Mouse (Mus musculus): Measurements from ENCODE around the gene Tmem63b. TPM values are rescaled to one million over a fixed set of nuclear protein-coding genes. Genes with fewer than 3 reads are reported as not detected.
A peak's percentile ranks its signal among the peaks of the same experiment; 100 is the strongest.
"Not testable (repeated sequence)": the region's sequence is repeated elsewhere in the genome, so short reads cannot be mapped to it uniquely, and the experiment has no call there.

Tmem63b gene
- total RNA-seq, 4 experiments from 2014 or later = 91.5 to 96.4 (median 93.2) TPM

DNA sequence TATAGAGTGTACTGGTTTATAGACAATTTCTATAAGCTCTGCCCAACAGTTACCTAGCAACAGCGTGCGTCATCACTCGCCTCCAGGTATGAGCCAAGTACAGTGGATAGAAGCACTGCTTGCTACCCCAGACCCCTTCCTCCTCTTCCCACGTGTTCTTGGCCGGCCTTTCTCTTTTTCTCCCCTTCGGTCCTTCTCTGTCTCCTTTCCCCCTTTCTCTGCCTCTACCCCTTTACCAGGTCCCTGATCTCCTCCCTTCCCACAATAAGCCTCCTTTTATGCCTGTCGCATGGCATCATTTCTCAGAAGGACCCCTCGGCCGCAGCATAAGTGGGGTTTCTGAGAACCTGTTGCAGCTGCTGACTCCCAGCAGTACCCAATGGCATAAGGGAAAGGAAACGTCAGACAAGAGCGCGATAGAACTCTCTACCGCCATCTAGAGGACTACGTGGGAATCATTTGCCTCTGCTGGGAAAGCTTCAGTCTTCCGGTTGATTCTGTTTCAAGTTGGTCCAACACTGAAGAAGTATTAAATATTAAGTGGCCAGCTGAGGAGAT lies 60.0 kb downstream of the Tmem63b start:
- peak; percentile 81 for DNase-seq (ENCODE audit: low spot score)

DNA sequence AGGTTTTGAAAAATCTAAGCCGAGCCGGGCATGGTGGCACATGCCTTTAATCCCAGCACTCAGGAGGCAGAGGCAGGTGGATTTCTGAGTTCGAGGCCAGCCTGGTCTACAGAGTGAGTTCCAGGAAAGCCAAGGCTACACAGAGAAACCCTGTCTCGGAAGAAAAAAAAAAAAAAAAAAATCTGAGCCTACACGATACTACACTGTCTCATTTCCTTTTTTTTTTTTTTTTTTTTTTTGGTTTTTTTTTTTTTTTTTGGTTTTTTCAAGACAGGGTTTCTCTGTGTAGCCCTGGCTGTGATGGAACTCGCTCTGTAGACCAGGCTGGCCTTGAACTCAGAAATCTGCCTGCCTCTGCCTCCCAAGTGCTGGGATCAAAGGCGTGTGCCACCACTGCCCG lies 63.3 kb downstream of the Tmem63b start:
- DNase-seq (ENCODE audit: low spot score) = not testable (repeated sequence)

DNA sequence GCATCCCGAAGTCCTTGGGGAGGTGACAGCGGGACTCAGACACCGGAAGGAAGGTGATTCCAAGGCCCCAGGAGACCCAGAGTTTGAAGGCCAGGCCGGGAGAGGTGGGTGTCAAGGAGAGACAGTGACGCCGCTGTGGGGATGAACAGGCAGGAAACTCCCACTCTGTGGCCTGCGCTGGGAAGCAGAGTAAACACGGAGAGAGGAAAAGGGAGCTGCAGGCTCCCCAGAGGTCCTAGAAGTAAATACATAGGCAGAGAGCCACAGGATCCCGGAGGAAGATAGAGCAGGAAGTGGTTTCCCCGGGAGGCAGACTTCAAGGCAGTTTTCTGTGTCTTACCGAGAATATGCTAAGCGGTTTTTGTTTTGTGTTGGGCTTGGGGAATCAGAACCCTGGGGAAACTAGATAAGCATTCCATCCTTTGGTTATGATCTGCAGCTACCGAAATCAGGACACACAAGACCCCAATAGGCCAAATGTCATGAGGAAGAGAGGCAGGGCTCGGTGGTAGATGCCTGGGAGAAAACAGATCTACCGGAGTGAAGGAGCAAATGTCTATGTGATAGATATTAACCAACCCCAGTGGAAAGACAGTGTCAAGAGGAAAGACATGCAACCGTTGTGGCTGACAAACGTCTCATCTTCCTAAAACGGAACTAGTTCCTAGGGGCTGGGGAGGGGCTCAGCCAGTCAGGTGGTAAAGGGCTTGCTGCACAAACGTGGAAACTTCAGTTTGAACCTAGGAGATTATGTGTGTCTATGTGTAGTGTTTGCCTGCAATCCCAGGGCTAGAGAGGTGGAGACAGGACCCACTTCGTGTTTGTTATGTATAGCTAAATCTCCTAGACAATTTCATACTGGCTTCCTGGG lies 67.1 kb downstream of the Tmem63b start:
- DNase-seq (ENCODE audit: low spot score) = peak; percentile 60

GRCm38 (mm10) chr17:45618941-45619385 lies 67.7 kb downstream of the Tmem63b start:
- DNase-seq (ENCODE audit: low spot score) = peak; percentile 67

- DNase-seq (ENCODE audit: low spot score) = no peak
These were observed 69.0 kb downstream of the Tmem63b start for GRCm38 (mm10) chr17:45617655-45618054.

- no peak for DNase-seq (ENCODE audit: low spot score)
These were observed 70.0 kb downstream of the Tmem63b start for GRCm38 (mm10) chr17:45616679-45617078.

- no peak for DNase-seq (ENCODE audit: low spot score)
These were observed 70.6 kb downstream of the Tmem63b start for GRCm38 (mm10) chr17:45616046-45616650.

DNA sequence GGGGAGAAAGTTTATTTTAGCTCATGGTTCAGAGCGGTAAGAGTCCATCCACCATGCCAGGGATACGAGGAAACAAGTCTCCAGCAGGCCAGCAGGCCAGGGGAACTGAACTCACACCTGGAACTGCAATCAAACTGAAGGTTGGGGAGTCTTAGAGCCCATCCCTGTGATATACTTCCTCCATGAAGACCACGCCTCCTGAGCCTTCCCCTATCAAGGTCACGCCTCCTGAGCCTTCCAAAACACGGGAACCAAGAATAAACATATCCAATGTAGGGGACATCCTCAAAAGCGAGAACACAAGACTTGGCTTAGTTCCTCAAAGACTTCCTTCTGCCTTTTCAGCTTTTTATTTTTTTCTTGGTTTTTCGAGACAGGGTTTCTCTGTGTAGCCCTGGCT lies 73.8 kb downstream of the Tmem63b start:
- DNase-seq (ENCODE audit: low spot score) = no peak

- no peak for DNase-seq (ENCODE audit: low spot score)
These were observed 74.7 kb downstream of the Tmem63b start for GRCm38 (mm10) chr17:45612008-45612407.

Other genes with a start within 250 kb of the Tmem63b start
- gene Spats1, start 211.5 kb downstream of the Tmem63b start, total RNA-seq (2022) = under 1 TPM in 3 of 4 experiments, not detected in 1; 0.28 to 0.47 (median 0.38) TPM
- gene Aars2, start 180.1 kb downstream of the Tmem63b start, total RNA-seq (2022) = 10 to 100 TPM; 18.7 to 21.1 (median 19.9) TPM
- gene Tcte1, start 163.5 kb downstream of the Tmem63b start, total RNA-seq (2022) = not detected
- gene Tmem151b, start 137.2 kb downstream of the Tmem63b start, total RNA-seq (2022) = under 1 TPM in 1 of 4 experiments, not detected in 3; 0.09 TPM
- 1 to 10 TPM in 3 of 4 experiments, under 1 TPM in 1; 0.65 to 1.5 (median 1.3) TPM for gene Nfkbie, start 131.2 kb downstream of the Tmem63b start, total RNA-seq (2022)
- gene Slc35b2, start 123.0 kb downstream of the Tmem63b start, total RNA-seq (2022) = 10 to 100 TPM; 23.1 to 27.9 (median 25.3) TPM
- gene Hsp90ab1, start 113.6 kb downstream of the Tmem63b start, total RNA-seq (2022) = 1,000 to 10,000 TPM; 1,121 to 1,613 (median 1,357) TPM
- 10 to 100 TPM; 58.9 to 70.8 (median 66.9) TPM for gene Slc29a1, start 87.3 kb downstream of the Tmem63b start, total RNA-seq (2022)
- gene Mymx, start 84.8 kb downstream of the Tmem63b start, total RNA-seq (2022) = not detected
- under 1 TPM in 1 of 4 experiments, not detected in 3; 0.97 TPM for gene Capn11, start 27.6 kb downstream of the Tmem63b start, total RNA-seq (2022)
- 100 to 1,000 TPM; 163 to 174 (median 168) TPM for gene Mrpl14, start 583 bp downstream of the Tmem63b start, total RNA-seq (2022)
- gene 1600014C23Rik, start 46.9 kb upstream of the Tmem63b start, total RNA-seq (2022) = 1 to 10 TPM in 1 of 4 experiments, under 1 TPM in 3; 0.56 to 1.2 (median 0.94) TPM

All from heart, adult 8-10 months (tissue).